Mouse (Mus musculus) brain, embryonic 14.5 days (tissue): ENCODE measurements around the gene Apol8.
"Not testable (repeated sequence)": the region's sequence is repeated elsewhere in the genome, so short reads cannot be mapped to it uniquely, and the experiment has no call there.

Experiments
- CTCF ChIP-seq: fragments of 200-500 bp; IDR thresholded peaks from 2 replicates; pipeline ENCODE4 v1.5.1; 2012; ENCODE audit warnings: inconsistent platforms, mild to moderate bottlenecking, moderate library complexity, borderline replicate concordance; ENCODE audit not compliant: insufficient read depth, insufficient read length; ENCODE audit errors: extremely low read depth
- POLR2A ChIP-seq: fragments of 200-500 bp; IDR thresholded peaks from 2 replicates; pipeline ENCODE4 v1.6.1; 2012; ENCODE audit warnings: mild to moderate bottlenecking, inconsistent platforms, borderline replicate concordance; ENCODE audit not compliant: poor library complexity, insufficient read depth, insufficient read length, severe bottlenecking; ENCODE audit errors: extremely low read depth

GRCm38 (mm10) chr15:77725393-77726020 is 31.3 kb downstream of the Apol8 start:
- TF ChIP-seq CTCF, POLR2A: not testable (repeated sequence)
